Mouse (Mus musculus) neutrophil, adult 5-6 weeks (primary cell): ENCODE measurements around the gene U2af1l4. TPM values are rescaled to one million over a fixed set of nuclear protein-coding genes. Genes with fewer than 3 reads are reported as not detected.

Experiments
- ATAC-seq: fragments of 151-379, 151-347 bp; 2 replicates; pipeline ENCODE4 v1.8.0; 2017; ENCODE audit warnings: mild to moderate bottlenecking, moderate TSS enrichment; ENCODE audit not compliant: insufficient number of reproducible peaks, poor library complexity, low FRiP score, severe bottlenecking; ENCODE audit errors: extremely low read depth
- total RNA-seq: library from RNA; stranded (forward); fragments of 200-1000 nt; gene quantifications from 2 replicates; pipeline ENCODE4 v1.2.3, GENCODE M21; 2017

The U2af1l4 gene
- total RNA-seq, 1 experiment from 2014 or later: 67.3 TPM

- ATAC-seq: no peak
These were observed 37.5 kb downstream of the U2af1l4 start for GRCm38 (mm10) chr7:30600651-30601050.

DNA sequence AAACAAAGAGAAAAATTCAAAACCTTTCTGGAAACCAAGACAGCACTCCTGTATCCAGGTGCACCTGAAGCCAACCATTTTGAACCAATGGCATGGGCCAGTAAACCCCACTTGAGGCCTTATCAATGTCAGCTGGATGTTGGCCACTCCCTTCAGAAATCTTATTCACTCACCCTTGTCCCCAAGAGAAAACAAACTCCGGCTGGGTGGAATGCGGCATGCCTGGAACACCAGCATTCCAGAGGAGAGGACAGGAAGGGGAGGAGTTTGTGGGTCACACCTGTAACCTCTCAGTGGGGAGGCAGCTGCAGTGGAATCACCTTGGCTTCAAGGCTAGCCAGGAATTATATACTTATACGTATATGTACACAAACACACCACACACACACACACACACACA is 39.5 kb downstream of the U2af1l4 start:
- no peak for ATAC-seq

DNA sequence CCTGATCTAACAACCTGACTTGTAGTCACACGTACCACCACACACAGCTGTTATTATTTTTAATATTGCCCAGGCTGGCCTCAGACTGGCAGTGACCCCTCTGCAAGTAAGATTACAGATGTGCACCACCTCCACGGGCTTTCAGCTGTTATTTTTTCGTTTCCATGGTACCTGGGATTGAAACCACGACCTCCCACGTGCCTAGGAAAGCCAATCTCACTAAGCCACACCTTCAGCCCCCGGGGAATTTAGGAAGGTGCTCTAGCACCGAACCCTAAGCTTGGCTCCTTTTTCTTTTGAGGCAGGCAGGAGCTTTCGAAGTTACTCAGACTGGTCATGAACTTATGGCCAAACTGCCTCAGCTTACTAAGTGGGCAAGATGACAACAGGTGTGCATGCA is 41.3 kb downstream of the U2af1l4 start:
- ATAC-seq: no peak

- ATAC-seq: no peak
These were observed 41.8 kb downstream of the U2af1l4 start for GRCm38 (mm10) chr7:30604944-30605343.

DNA sequence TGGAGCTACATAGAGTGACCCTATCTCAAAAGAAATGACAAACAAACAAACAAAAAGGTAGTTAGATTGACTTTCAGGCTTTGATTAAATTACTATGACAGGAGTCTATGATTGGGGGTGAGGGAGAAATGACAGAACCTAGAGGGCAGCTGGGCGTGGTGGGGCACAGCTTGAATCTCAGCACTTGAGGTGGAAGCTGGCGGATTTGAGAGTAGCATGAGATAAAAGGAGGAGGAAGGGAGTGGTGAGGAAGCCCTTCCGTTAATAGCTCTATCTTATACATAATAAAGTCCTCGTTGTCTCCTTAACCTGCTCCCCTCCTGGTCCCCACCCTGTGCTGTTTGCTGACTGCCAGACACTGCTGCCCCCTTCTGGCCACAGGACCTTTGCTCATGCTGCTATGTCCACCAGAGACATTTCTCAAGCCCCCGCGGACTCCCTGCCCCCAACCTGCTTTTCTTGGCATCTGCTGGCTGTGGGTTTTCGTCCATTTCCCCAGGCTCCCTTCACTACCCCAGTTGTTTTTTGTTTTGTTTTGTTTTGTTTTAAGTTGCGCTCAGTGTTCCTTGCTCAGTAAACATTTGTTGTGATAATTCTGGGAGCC is 44.7 kb downstream of the U2af1l4 start:
- ATAC-seq: peak; percentile 67; the same call in 1 of the 2 replicates

DNA sequence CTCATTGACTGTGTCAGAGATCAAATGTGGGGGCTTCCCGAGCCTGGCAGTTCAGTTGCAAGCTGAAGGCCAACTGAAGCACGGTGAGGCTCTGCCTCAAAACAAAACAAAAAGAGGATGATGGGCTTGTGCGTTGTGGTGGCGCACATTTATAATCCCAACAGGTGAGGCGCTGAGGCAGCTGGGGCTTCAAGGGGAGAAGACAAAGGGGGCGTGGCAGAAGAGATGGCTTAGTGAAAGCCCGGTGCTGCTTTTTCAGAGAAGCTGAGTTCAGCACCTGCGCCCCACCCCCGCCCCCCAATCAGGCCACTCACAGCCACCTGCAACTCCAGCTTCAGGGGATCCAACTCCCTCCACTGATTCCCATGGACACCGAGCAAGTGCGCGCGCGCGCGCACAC is 45.4 kb downstream of the U2af1l4 start:
- no peak for ATAC-seq

- ATAC-seq: no peak
These were observed 46.9 kb downstream of the U2af1l4 start for GRCm38 (mm10) chr7:30610043-30610442.

- ATAC-seq: no peak
These were observed 49.7 kb downstream of the U2af1l4 start, which contains the start of gene Upk1a for GRCm38 (mm10) chr7:30612654-30613402. Upk1a (minus strand) TSS chr7:30612847.

DNA sequence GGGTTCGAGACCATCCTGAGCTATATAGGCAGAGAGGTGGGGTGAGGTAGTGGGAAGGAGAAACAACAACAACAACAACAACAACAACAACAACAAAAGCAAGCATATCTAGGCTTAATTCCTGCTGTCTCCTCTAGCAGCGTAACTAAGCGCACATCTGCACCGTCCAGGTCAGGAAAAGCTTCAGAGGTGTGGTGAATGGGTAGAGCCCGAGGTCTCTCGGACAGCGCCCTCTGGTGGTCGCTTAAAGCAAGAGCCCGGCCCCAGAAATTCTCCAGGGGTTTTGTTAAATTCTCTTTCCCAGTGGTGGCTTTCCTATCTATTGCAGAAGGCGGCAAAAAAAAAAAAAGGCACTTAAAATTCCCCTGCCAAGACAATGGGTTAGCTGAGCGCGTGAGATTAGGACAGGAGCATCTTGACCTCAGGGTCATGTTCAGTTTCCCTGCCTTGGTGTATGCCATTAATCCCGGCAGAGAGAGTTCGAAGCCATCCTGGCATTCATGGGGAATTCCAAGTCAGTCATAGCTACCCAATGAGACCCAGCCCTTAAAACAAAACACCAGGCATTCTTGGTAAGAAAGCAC is 50.5 kb downstream of the U2af1l4 start:
- ATAC-seq: peak; percentile 67; the same call in 1 of the 2 replicates

DNA sequence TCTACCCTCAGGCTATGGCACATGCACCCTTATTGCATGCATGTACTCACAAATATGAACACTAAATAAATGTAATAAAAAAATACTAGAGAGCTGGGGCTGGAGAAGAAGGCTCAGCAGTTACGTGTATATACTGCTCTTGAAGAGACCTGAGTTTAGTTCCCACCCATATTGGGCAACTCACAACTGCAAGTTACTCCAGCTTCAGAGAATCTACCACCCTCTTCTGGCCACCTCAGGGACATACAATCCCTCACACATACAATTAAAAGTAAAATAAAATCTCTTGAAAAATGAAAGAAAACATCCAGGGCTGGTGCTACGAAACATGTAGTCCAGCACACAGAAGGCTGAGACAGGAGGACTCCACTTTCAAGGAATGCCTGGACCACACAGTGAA is 51.4 kb downstream of the U2af1l4 start:
- ATAC-seq: no peak

Other genes starting within 250 kb of the U2af1l4 start
- 0.74 and 4.0 TPM in 2 replicates for gene Syne4, start 248.5 kb upstream of the U2af1l4 start, total RNA-seq
- gene E130208F15Rik, start 241.6 kb upstream of the U2af1l4 start, total RNA-seq: 4.7 and 6.6 TPM in 2 replicates
- 8.8 and 10.8 TPM in 2 replicates for gene Sdhaf1, start 239.4 kb upstream of the U2af1l4 start, total RNA-seq
- not detected in 2 replicates for gene Lrfn3, start 200.5 kb upstream of the U2af1l4 start, total RNA-seq
- 1,375 and 1,494 TPM in 2 replicates for gene Tyrobp, start 149.5 kb upstream of the U2af1l4 start, total RNA-seq
- gene Hcst, start 143.4 kb upstream of the U2af1l4 start, total RNA-seq: 44.4 and 46.6 TPM in 2 replicates
- 34.3 and 46.9 TPM in 2 replicates for gene Nfkbid, start 141.6 kb upstream of the U2af1l4 start, total RNA-seq
- 0.98 TPM in 1 of 2 replicates, not detected in the other for gene Aplp1, start 117.8 kb upstream of the U2af1l4 start, total RNA-seq
- not detected in 2 replicates for gene Kirrel2, start 105.6 kb upstream of the U2af1l4 start, total RNA-seq
- not detected in 2 replicates for gene Nphs1, start 105.0 kb upstream of the U2af1l4 start, total RNA-seq
- gene Prodh2, start 69.7 kb upstream of the U2af1l4 start, total RNA-seq: not detected in 2 replicates
- gene Arhgap33, start 28.2 kb upstream of the U2af1l4 start, total RNA-seq: 0.70 and 7.5 TPM in 2 replicates
- 3.7 and 5.3 TPM in 2 replicates for gene Hspb6, start 11.1 kb upstream of the U2af1l4 start, total RNA-seq
- 6.8 and 7.8 TPM in 2 replicates for gene Proser3, start 11.0 kb upstream of the U2af1l4 start, total RNA-seq
- gene Lin37, start 3.5 kb upstream of the U2af1l4 start, total RNA-seq: 22.0 and 41.4 TPM in 2 replicates
- 20.0 and 20.3 TPM in 2 replicates for gene Gm49396, start within 50 bp of the U2af1l4 start, total RNA-seq
- gene Psenen, start 326 bp downstream of the U2af1l4 start, total RNA-seq: 166 and 194 TPM in 2 replicates
- gene Igflr1, start 2.1 kb downstream of the U2af1l4 start, total RNA-seq: not detected in 2 replicates
- gene Kmt2b, start 25.4 kb downstream of the U2af1l4 start, total RNA-seq: 36.5 and 64.7 TPM in 2 replicates
- gene Zbtb32, start 35.6 kb downstream of the U2af1l4 start, total RNA-seq: 3.0 and 3.3 TPM in 2 replicates
- gene Upk1a, start 49.5 kb downstream of the U2af1l4 start, total RNA-seq: 0.49 TPM in 1 of 2 replicates, not detected in the other
- 190 and 241 TPM in 2 replicates for gene Cox6b1, start 62.9 kb downstream of the U2af1l4 start, total RNA-seq
- gene Etv2, start 72.6 kb downstream of the U2af1l4 start, total RNA-seq: not detected in 2 replicates
- 60.7 and 77.3 TPM in 2 replicates for gene Rbm42, start 87.0 kb downstream of the U2af1l4 start, total RNA-seq
- 22.8 and 29.9 TPM in 2 replicates for gene Haus5, start 101.7 kb downstream of the U2af1l4 start, total RNA-seq
- gene Pmis2, start 108.3 kb downstream of the U2af1l4 start, total RNA-seq: not detected in 2 replicates
- gene 2200002J24Rik, start 135.6 kb downstream of the U2af1l4 start, total RNA-seq: not detected in 2 replicates
- 0.58 TPM in 1 of 2 replicates, not detected in the other for gene Atp4a, start 148.9 kb downstream of the U2af1l4 start, total RNA-seq
- gene Tmem147, start 166.2 kb downstream of the U2af1l4 start, total RNA-seq: 8.3 and 15.1 TPM in 2 replicates
- not detected in 2 replicates for gene Gapdhs, start 180.4 kb downstream of the U2af1l4 start, total RNA-seq
- 2.0 and 5.8 TPM in 2 replicates for gene Sbsn, start 188.2 kb downstream of the U2af1l4 start, total RNA-seq
- not detected in 2 replicates for gene Dmkn, start 200.5 kb downstream of the U2af1l4 start, total RNA-seq
- not detected in 2 replicates for gene Krtdap, start 224.6 kb downstream of the U2af1l4 start, total RNA-seq